Mouse (Mus musculus) right cerebral cortex, adult 18-20 months (tissue): ENCODE results near the gene Spag5.
A peak's percentile ranks its signal among the peaks of the same experiment; 100 is the strongest.

Experiments
- DNase-seq: peaks from one replicate; pipeline ENCODE4 v3.0.0; 2022; ENCODE audit warnings: mixed read lengths

Gene Spag5

GRCm38 (mm10) chr11:78354905-78355304 is 53.6 kb downstream of the Spag5 start:
- DNase-seq: no peak

GRCm38 (mm10) chr11:78355471-78356238 is 54.3 kb downstream of the Spag5 start:
- peak; percentile 33 for DNase-seq

- no peak for DNase-seq
These were observed 57.1 kb downstream of the Spag5 start for GRCm38 (mm10) chr11:78358330-78359007.

GRCm38 (mm10) chr11:78360125-78360788 is 58.9 kb downstream of the Spag5 start:
- peak; percentile 68 for DNase-seq

- no peak for DNase-seq
These were observed 59.4 kb downstream of the Spag5 start for GRCm38 (mm10) chr11:78360789-78361131.

GRCm38 (mm10) chr11:78363309-78364007 is 62.1 kb downstream of the Spag5 start:
- no peak for DNase-seq

GRCm38 (mm10) chr11:78364103-78364502 is 62.8 kb downstream of the Spag5 start:
- DNase-seq: no peak

- DNase-seq: no peak
These were observed 66.3 kb downstream of the Spag5 start for GRCm38 (mm10) chr11:78367456-78368225.

GRCm38 (mm10) chr11:78370389-78370788 is 69.1 kb downstream of the Spag5 start:
- no peak for DNase-seq

- no peak for DNase-seq
These were observed 70.4 kb downstream of the Spag5 start for GRCm38 (mm10) chr11:78371711-78372110.
